Mouse (Mus musculus) hindbrain, postnatal 0 days (tissue): Measurements from ENCODE around the gene Anxa4. TPM values are rescaled to one million over a fixed set of nuclear protein-coding genes. Genes with fewer than 3 reads are reported as not detected.

Experiments used
- ATAC-seq: fragments of 200-750 bp; cut with Nextera tagmentation; 2 replicates; pipeline ENCODE4 v1.8.0; 2017; ENCODE audit warnings: mild to moderate bottlenecking, moderate TSS enrichment, moderate library complexity
- DNase-seq: peaks from one replicate; pipeline ENCODE4 v3.0.0-alpha.2; 2015; ENCODE audit warnings: low spot score
- H3K27ac ChIP-seq: fragments of 300-500 bp; sonication (generic); 2 replicates; pipeline ENCODE4 v1.5.1; 2014; ENCODE audit warnings: mild to moderate bottlenecking
- H3K27me3 ChIP-seq: fragments of 300-500 bp; sonication (generic); 2 replicates; pipeline ENCODE4 v1.6.1; 2014; ENCODE audit warnings: low read length, mixed read lengths; ENCODE audit not compliant: insufficient read depth
- H3K36me3 ChIP-seq: fragments of 300-500 bp; sonication (generic); 2 replicates; pipeline ENCODE4 v1.6.1; 2014; ENCODE audit warnings: low read length, mixed read lengths; ENCODE audit not compliant: insufficient read depth
- H3K4me1 ChIP-seq: fragments of 300-500 bp; sonication (generic); 2 replicates; pipeline ENCODE4 v1.6.1; 2014; ENCODE audit warnings: antibody characterized with exemption, low read length, mixed read lengths; ENCODE audit not compliant: insufficient read depth
- H3K4me2 ChIP-seq: fragments of 300-500 bp; sonication (generic); 2 replicates; pipeline ENCODE4 v1.6.1; 2014; ENCODE audit warnings: low read depth, mild to moderate bottlenecking, low read length, moderate library complexity, mixed read lengths
- H3K4me3 ChIP-seq: fragments of 300-500 bp; sonication (generic); 2 replicates; pipeline ENCODE4 v1.5.1; 2014; ENCODE audit warnings: low read length
- H3K9ac ChIP-seq: fragments of 300-500 bp; sonication (generic); replicated peaks from 2 replicates; pipeline ENCODE4 v1.6.1; 2014; ENCODE audit warnings: mild to moderate bottlenecking, low read length, moderate library complexity, mixed read lengths
- H3K9me3 ChIP-seq: fragments of 300-500 bp; sonication (generic); 2 replicates; pipeline ENCODE4 v1.6.1; 2016; ENCODE audit warnings: low read length, mixed read lengths
- CTCF ChIP-seq: IDR thresholded peaks from 2 replicates; pipeline ENCODE4 v1.5.1; 2016; ENCODE audit warnings: antibody characterized with exemption, control low read depth, low read depth
- WGBS: fragments of 180-500 bp; shearing (Covaris S2); extraction: QIAGEN DNeasy Blood & Tissue Kit; methylation state at CpG from one replicate; pipeline ENCODE4 v1.1.7; 2014; 5-methylcytosine and 5-hydroxymethylcytosine counted together
- polyA plus RNA-seq: library from polyadenylated mRNA; unstranded; fragments of >200 nt; fragmentation: Nextera tagmentation; extraction: Ambion mirVana; gene quantifications from 2 replicates; pipeline ENCODE4 v1.2.1, GENCODE M21; 2015
- total RNA-seq: library from RNA; depleted of rRNA; stranded (reverse); fragments of >200 nt; gene quantifications from 2 replicates; pipeline ENCODE4 v1.2.3, GENCODE M21; 2014

Anxa4 gene
- total and polyA plus RNA-seq, 2 experiments from 2014 or later: 2.1 to 6.4 TPM

GRCm38 (mm10) chr6:86786545-86786944 lies 6.8 kb downstream of the Anxa4 start:
- TF ChIP-seq CTCF: no peak
- no peak for DNase-seq
- Histone ChIP-seq H3K4me2 (no peak overlapping the region), H3K4me3 (no peak overlapping the region), H3K9me3 (no peaks in the 10 kb centered on the region), H3K9ac (no peak overlapping the region), H3K4me1 (no peaks in the 10 kb centered on the region), H3K36me3 (no peaks in the 10 kb centered on the region), H3K27me3 (no peaks in the 10 kb centered on the region), H3K27ac (no peak overlapping the region)
- WGBS: 95% methylated on average over 3 of the region's 3 CpGs
- no peak for ATAC-seq

DNA sequence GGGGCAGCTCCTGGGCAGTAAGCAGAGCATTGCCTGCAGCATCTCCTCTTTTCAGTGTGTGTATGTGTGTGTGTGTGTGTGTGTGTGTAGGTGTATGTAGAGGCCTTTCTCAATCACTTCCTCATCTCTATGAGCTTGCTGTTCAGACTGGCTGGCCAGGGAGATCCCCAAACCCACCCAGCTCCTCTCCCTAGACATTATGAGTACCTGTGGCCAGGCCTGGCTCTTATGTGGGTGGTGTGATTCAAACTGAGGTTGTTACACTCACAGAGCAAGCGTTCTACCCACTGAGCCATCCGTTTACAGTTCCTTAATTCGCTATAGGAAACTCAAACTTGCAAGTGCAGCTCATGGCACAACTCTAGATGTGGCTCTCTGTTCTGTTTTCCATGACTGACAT lies 8.6 kb downstream of the Anxa4 start:
- H3K4me1 ChIP-seq: no peaks in the 10 kb centered on the region
- H3K4me2 ChIP-seq: no peak overlapping the region
- H3K27ac ChIP-seq: no peak overlapping the region
- H3K9ac ChIP-seq: no peak overlapping the region
- no peaks in the 10 kb centered on the region for H3K27me3 ChIP-seq
- WGBS: 87% methylated on average over 3 of the region's 3 CpGs
- DNase-seq (no peak), ATAC-seq (no peak)
- no peak overlapping the region for H3K4me3 ChIP-seq
- H3K9me3 ChIP-seq: no peaks in the 10 kb centered on the region
- no peak for TF ChIP-seq CTCF
- H3K36me3 ChIP-seq: no peaks in the 10 kb centered on the region

- Histone ChIP-seq H3K9ac (no peak overlapping the region), H3K4me1 (no peaks in the 10 kb centered on the region), H3K27ac (no peak overlapping the region), H3K4me2 (no peak overlapping the region), H3K27me3 (no peaks in the 10 kb centered on the region), H3K9me3 (no peaks in the 10 kb centered on the region), H3K4me3 (no peak overlapping the region), H3K36me3 (no peaks in the 10 kb centered on the region)
- no peak for ATAC-seq
- WGBS: 74% methylated on average over 3 of the region's 3 CpGs
- TF ChIP-seq CTCF: no peak
- DNase-seq: no peak
Measured at GRCm38 (mm10) chr6:86782342-86782741, 11.0 kb downstream of the Anxa4 start.

DNA sequence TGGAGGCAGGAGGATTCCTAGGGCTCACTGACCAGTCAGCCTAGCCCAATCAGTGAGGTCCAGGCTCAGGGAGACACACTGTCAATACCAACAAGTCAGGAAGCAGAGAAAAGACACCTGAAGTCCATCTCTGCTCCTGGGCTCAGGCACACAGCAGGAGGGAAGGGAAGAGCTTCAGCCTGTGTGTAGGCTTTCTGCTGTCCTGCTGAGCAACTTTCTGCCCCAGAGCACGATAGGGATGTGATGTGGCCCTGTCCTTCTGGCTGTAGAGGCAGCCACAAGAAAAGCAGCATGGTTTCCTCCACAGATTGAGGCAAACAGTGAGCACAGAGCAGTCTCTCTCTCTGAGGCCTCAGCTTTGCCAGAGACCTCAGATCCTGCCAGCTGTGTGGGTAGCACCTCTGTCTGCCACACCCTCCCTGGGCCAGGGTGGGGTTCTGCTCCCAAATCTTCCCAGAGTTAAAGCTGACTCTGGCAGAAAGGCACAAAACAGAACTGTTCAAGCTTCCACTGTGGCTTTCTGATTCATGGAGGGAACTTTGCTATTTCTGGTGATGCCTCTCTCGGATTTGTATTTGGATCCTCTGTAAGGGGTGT lies 11.9 kb downstream of the Anxa4 start:
- Histone ChIP-seq H3K4me3 (no peak overlapping the region), H3K27me3 (no peaks in the 10 kb centered on the region), H3K4me1 (no peaks in the 10 kb centered on the region), H3K9me3 (no peaks in the 10 kb centered on the region), H3K4me2 (no peak overlapping the region), H3K9ac (no peak overlapping the region), H3K36me3 (no peaks in the 10 kb centered on the region), H3K27ac (no peak overlapping the region)
- ATAC-seq (no peak), DNase-seq (no peak)
- WGBS: 26% methylated on average over 2 of the region's 2 CpGs
- no peak for TF ChIP-seq CTCF

GRCm38 (mm10) chr6:86778910-86779594 lies 14.3 kb downstream of the Anxa4 start:
- DNase-seq: no peak
- H3K4me3 ChIP-seq: no peak overlapping the region
- no peaks in the 10 kb centered on the region for H3K4me1 ChIP-seq
- no peak for TF ChIP-seq CTCF
- H3K27me3 ChIP-seq: no peaks in the 10 kb centered on the region
- H3K36me3 ChIP-seq: no peaks in the 10 kb centered on the region
- no peak for ATAC-seq
- no peak overlapping the region for H3K9ac ChIP-seq
- 95% methylated on average over 10 of the region's 10 CpGs for WGBS
- no peak overlapping the region for H3K27ac ChIP-seq
- no peaks in the 10 kb centered on the region for H3K9me3 ChIP-seq
- H3K4me2 ChIP-seq: no peak overlapping the region

GRCm38 (mm10) chr6:86777181-86777580 lies 16.2 kb downstream of the Anxa4 start:
- no peak for TF ChIP-seq CTCF
- 79% methylated on average over 3 of the region's 3 CpGs for WGBS
- ATAC-seq: no peak
- Histone ChIP-seq H3K9ac (no peak overlapping the region), H3K27me3 (no peaks in the 10 kb centered on the region), H3K4me3 (no peak overlapping the region), H3K36me3 (no peaks in the 10 kb centered on the region), H3K9me3 (no peaks in the 10 kb centered on the region), H3K4me2 (no peak overlapping the region), H3K27ac (no peak overlapping the region), H3K4me1 (no peaks in the 10 kb centered on the region)
- no peak for DNase-seq

- Histone ChIP-seq H3K27me3 (no peaks in the 10 kb centered on the region), H3K9ac (no peak overlapping the region), H3K9me3 (no peaks in the 10 kb centered on the region), H3K4me1 (no peaks in the 10 kb centered on the region), H3K4me2 (no peak overlapping the region), H3K27ac (no peak overlapping the region), H3K4me3 (no peak overlapping the region), H3K36me3 (no peaks in the 10 kb centered on the region)
- peak; percentile 20 for DNase-seq
- 55% methylated on average over 4 of the region's 4 CpGs for WGBS
- no peak for ATAC-seq
- TF ChIP-seq CTCF: peak; percentile 40
Measured at GRCm38 (mm10) chr6:86776706-86777071, 16.7 kb downstream of the Anxa4 start.
